Mouse (Mus musculus): ENCODE data around the gene Myh15. TPM values are rescaled to one million over a fixed set of nuclear protein-coding genes. Genes with fewer than 3 reads are reported as not detected.

Myh15 gene
- not detected for polyA plus RNA-seq (2012; fragmentation: generic; extraction: Trizol)

GRCm38 (mm10) chr16:49057186-49057585, at the start of gene Myh15:
Gene Myh15 (plus strand): TSS chr16:49057486.

Other genes starting within 250 kb of the Myh15 start
- not detected for gene Retnlb, start 240.6 kb upstream of the Myh15 start, polyA plus RNA-seq (2012; fragmentation: generic; extraction: Trizol)
- gene Retnla, start 214.9 kb upstream of the Myh15 start, polyA plus RNA-seq (2012; fragmentation: generic; extraction: Trizol): not detected
- not detected for gene Retnlg, start 184.9 kb upstream of the Myh15 start, polyA plus RNA-seq (2012; fragmentation: generic; extraction: Trizol)
- gene Dzip3, start 63.3 kb upstream of the Myh15 start, polyA plus RNA-seq (2012; fragmentation: generic; extraction: Trizol): 1 to 10 TPM in 1 of 2 experiments, under 1 TPM in 1; 0.19 to 1.5 TPM
- gene Cip2a, start 63.3 kb upstream of the Myh15 start, polyA plus RNA-seq (2012; fragmentation: generic; extraction: Trizol): 1 to 10 TPM in 1 of 2 experiments, under 1 TPM in 1; 0.48 to 4.1 TPM